Mouse (Mus musculus) leukemia stem cell, adult 10-12 weeks (primary cell): ENCODE measurements around the gene Spaca7. TPM values are rescaled to one million over a fixed set of nuclear protein-coding genes. Genes with fewer than 3 reads are reported as not detected.

Experiments
- polyA plus RNA-seq: library from polyadenylated mRNA; stranded (reverse); fragments of >175 nt; gene quantifications from 2 replicates; pipeline ENCODE4 v1.2.3, GENCODE M21; 2012; ENCODE audit warnings: low replicate concordance

The Spaca7 gene
- polyA plus RNA-seq: not detected in 2 replicates

GRCm38 (mm10) chr8:12572814-12573534 is at the start of gene Spaca7:
TSS of gene Spaca7 (plus strand) at chr8:12573029.

Other genes starting within 250 kb of the Spaca7 start
- gene Sox1, start 177.7 kb upstream of the Spaca7 start, polyA plus RNA-seq: 0.06 TPM in 1 of 2 replicates, not detected in the other
- gene Tubgcp3, start 99.2 kb downstream of the Spaca7 start, polyA plus RNA-seq: 22.8 and 50.0 TPM in 2 replicates
- 0.72 and 3.2 TPM in 2 replicates for gene Atp11a, start 184.0 kb downstream of the Spaca7 start, polyA plus RNA-seq